Mouse (Mus musculus) forebrain, embryonic 14.5 days (tissue): ENCODE measurements around the gene Sv2b. TPM values are rescaled to one million over a fixed set of nuclear protein-coding genes. Genes with fewer than 3 reads are reported as not detected.

ENCODE experiments used
- polyA plus RNA-seq: library from polyadenylated mRNA; unstranded; fragments of >200 nt; fragmentation: Nextera tagmentation; extraction: Ambion mirVana; gene quantifications from 2 replicates; pipeline ENCODE4 v1.2.1, GENCODE M21; 2014

Gene Sv2b
- polyA plus RNA-seq, 1 experiment from 2014 or later = 8.4 TPM

Other genes starting within 250 kb of the Sv2b start
- 9.8 and 14.2 TPM in 2 replicates for gene Akap13, start 146.3 kb upstream of the Sv2b start, polyA plus RNA-seq